Mouse (Mus musculus) liver, embryonic 14.5 days (tissue): Measurements from ENCODE around the gene Mical2.

Experiments used
- CTCF ChIP-seq: IDR thresholded peaks from 2 replicates; pipeline ENCODE4 v1.5.1; 2016; ENCODE audit warnings: antibody characterized with exemption, low read depth, control low read depth
- EP300 ChIP-seq: IDR thresholded peaks from 2 replicates; pipeline ENCODE4 v1.6.1; 2016; ENCODE audit warnings: antibody characterized with exemption, low read depth

- TF ChIP-seq CTCF (no peak), EP300 (no peak)
Measured at GRCm38 (mm10) chr7:112283606-112284310, 58.1 kb downstream of the Mical2 start.
